Mouse (Mus musculus): ENCODE data around the gene Tent4b. TPM values are rescaled to one million over a fixed set of nuclear protein-coding genes. Genes with fewer than 3 reads are reported as not detected.

The Tent4b gene
- polyA plus RNA-seq, 1 experiment from 2014 or later, result 9.6 TPM

GRCm38 (mm10) chr8:88280904-88281303 lies 81.9 kb downstream of the Tent4b start:
- DNase-seq (ENCODE audit: low spot score), result no peak
- 74% methylated on average over 7 of the region's 7 CpGs for WGBS
- H3K4me1 ChIP-seq (ENCODE audit: control insufficient read depth, insufficient read depth, low read length), result no peaks in the 10 kb centered on the region
- no peaks in the 10 kb centered on the region for H3K9me3 ChIP-seq (replicated peaks; ENCODE audit: control insufficient read depth, low read length)
- no peak overlapping the region for H3K4me2 ChIP-seq (ENCODE audit: low read length)
- no peak overlapping the region for H3K9ac ChIP-seq (ENCODE audit: low read length)
- no peaks in the 10 kb centered on the region for H3K27me3 ChIP-seq (replicated peaks; ENCODE audit: control insufficient read depth, insufficient read depth, low read length)
- H3K36me3 ChIP-seq (ENCODE audit: control insufficient read depth, insufficient read depth, low read length), result no peaks in the 10 kb centered on the region
- no peak for ATAC-seq
- no peak overlapping the region for H3K4me3 ChIP-seq (ENCODE audit: low read depth, low read length)
- H3K27ac ChIP-seq (ENCODE audit: low read depth, low read length), result no peak overlapping the region

GRCm38 (mm10) chr8:88282684-88283083 lies 83.7 kb downstream of the Tent4b start:
- no peaks in the 10 kb centered on the region for H3K9me3 ChIP-seq (replicated peaks; ENCODE audit: control insufficient read depth, low read length)
- WGBS, result 70% methylated on average over 8 of the region's 8 CpGs
- no peak overlapping the region for H3K4me2 ChIP-seq (ENCODE audit: low read length)
- H3K4me1 ChIP-seq (ENCODE audit: control insufficient read depth, insufficient read depth, low read length), result no peaks in the 10 kb centered on the region
- H3K27ac ChIP-seq (ENCODE audit: low read depth, low read length), result no peak overlapping the region
- H3K27me3 ChIP-seq (replicated peaks; ENCODE audit: control insufficient read depth, insufficient read depth, low read length), result no peaks in the 10 kb centered on the region
- H3K9ac ChIP-seq (ENCODE audit: low read length), result no peak overlapping the region
- no peak overlapping the region for H3K4me3 ChIP-seq (ENCODE audit: low read depth, low read length)
- DNase-seq (ENCODE audit: low spot score) (no peak), ATAC-seq (no peak)
- H3K36me3 ChIP-seq (ENCODE audit: control insufficient read depth, insufficient read depth, low read length), result no peaks in the 10 kb centered on the region

DNA sequence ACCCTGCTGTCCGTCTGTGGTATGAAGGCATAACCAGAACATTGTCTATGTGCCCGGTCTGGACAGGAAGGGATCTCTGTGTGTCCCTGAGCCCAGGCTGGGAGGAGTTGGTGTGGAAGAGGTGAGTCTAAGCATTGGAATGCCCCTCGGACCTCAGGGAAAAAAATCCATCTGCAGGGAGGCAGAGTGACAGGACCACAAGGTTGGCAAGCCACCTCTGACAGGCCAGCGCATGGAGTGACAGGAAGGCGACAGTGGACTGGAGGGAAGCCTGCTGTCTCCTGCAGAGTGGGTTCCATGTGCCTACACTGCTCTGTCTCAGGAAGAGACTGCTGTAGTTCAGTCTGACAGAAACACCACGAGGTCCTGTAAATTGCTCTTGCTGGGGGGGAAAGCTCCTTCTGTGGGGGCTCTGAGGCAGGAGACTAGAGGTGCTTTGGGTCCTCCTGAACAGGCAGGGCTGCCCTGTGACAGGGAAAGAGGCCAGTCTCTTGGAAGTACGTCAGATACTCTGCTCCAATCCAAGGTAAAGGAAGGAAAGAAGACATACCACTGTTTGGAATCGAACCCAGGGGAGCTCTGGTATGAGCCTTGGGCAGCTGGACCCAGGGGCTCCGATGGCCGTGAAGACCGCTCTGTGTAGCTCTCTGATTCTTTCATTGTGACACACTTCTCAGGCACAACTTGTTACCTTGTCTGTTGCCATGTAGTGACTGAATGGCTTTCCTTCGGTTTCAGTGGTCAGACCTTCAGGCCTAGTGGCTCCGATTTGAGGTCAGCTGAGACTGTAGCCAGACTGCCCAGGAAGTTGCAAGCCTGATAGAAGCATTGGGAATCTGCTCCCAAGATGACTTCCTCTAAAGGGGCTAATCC lies 84.5 kb downstream of the Tent4b start:
- DNase-seq (ENCODE audit: low spot score) (no peak), ATAC-seq (no peak)
- Histone ChIP-seq H3K4me2 (ENCODE audit: low read length) (no peak overlapping the region), H3K27me3 (replicated peaks; ENCODE audit: control insufficient read depth, insufficient read depth, low read length) (no peaks in the 10 kb centered on the region), H3K9me3 (replicated peaks; ENCODE audit: control insufficient read depth, low read length) (no peaks in the 10 kb centered on the region), H3K4me1 (ENCODE audit: control insufficient read depth, insufficient read depth, low read length) (no peaks in the 10 kb centered on the region), H3K4me3 (ENCODE audit: low read depth, low read length) (no peak overlapping the region), H3K9ac (ENCODE audit: low read length) (no peak overlapping the region), H3K27ac (ENCODE audit: low read depth, low read length) (no peak overlapping the region), H3K36me3 (ENCODE audit: control insufficient read depth, insufficient read depth, low read length) (no peaks in the 10 kb centered on the region)
- WGBS, result 86% methylated on average over 13 of the region's 13 CpGs

DNA sequence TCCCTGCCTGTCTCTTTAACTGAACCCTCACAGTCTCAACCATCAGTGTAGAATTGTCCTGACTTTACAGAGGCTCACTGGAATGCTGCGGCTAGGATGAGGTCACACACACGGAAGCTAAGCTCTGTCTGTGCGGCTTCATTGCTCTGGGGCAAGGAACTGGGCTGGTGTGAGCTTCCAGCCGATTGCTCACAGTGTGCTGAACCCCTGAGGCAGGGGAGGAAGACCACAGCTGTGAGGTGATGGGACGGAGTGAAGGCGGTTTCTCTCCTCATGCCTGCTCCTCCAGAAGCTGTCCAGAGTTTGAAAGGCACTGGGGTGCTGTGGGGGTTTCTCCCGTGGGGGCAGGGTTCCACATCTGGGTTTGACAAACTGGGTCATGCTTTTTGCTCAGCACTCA lies 85.7 kb downstream of the Tent4b start:
- H3K9me3 ChIP-seq (replicated peaks; ENCODE audit: control insufficient read depth, low read length), result no peaks in the 10 kb centered on the region
- H3K9ac ChIP-seq (ENCODE audit: low read length), result no peak overlapping the region
- ATAC-seq (no peak), DNase-seq (ENCODE audit: low spot score) (no peak)
- no peaks in the 10 kb centered on the region for H3K27me3 ChIP-seq (replicated peaks; ENCODE audit: control insufficient read depth, insufficient read depth, low read length)
- H3K4me2 ChIP-seq (ENCODE audit: low read length), result no peak overlapping the region
- H3K36me3 ChIP-seq (ENCODE audit: control insufficient read depth, insufficient read depth, low read length), result no peaks in the 10 kb centered on the region
- no peak overlapping the region for H3K27ac ChIP-seq (ENCODE audit: low read depth, low read length)
- no peaks in the 10 kb centered on the region for H3K4me1 ChIP-seq (ENCODE audit: control insufficient read depth, insufficient read depth, low read length)
- 58% methylated on average over 7 of the region's 7 CpGs for WGBS
- no peak overlapping the region for H3K4me3 ChIP-seq (ENCODE audit: low read depth, low read length)

DNA sequence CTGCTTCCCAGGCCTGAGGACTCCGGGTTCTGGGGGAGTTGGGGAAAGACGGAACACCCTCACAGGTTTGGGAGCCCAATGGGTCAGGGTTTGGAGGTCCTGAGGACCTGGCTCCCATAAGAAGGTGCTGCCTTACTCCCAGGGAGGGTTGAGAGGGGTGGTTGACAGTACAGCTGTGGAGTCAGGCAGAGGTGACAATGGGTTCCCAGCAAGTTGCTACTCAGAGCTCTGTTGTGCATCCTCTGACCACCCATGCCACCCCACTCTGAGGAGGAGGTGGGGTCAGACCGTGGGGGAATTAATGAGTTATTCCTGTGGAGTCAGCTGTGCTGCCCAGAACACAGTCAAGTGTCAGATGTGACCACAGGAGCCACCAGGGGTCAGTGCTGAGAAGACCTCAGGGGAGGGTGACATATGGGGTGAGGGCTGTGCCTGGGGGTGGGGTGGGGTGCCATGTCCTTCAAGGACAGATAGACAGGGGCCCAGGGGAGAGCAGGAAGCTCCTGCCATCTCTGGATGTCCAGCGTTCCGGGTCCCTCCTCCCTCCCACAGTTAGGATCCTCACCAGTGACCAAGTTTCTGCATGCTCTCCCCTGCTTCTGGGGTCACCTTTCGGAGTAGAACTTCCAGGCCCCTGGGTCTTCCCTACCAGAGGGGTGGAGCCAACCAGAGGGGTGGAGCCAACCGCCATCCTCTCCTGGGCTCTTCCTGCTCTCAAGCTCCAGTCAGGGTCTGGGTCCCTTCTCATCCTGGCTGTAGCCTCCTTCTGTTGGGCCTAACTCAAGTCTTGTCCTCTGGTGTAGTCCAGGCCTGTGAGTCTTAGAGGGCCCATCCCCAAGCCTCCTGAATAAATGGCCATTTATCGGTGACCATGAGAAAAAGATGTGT lies 86.7 kb downstream of the Tent4b start:
- no peak for ATAC-seq
- 90% methylated on average over 8 of the region's 8 CpGs for WGBS

DNA sequence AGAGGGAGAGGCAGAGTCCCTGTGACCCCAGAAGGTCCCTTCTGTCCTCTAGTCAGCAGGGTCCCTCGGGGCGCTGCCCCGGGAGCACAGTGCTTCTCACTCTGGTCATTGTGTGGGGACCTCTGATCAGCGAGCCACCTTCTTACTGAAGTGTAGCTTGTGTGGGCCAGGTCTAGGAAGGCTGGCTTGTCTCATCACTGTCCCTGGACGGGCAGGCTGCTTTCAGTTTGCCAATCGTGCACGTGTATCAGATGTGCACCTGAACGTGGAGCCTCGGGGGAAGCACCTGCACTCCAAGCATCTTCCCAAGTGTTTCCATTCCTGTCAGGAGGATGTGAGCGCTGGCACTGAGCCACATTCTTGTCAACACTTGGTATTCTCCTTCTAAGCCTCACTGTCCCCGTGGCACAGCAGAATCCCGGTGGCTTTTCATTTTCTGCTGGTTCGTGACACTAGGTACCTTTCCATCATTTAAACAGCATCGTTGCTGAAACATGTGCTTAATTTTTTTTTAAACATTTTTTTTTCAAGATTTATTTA lies 87.5 kb downstream of the Tent4b start:
- WGBS, result 86% methylated on average over 14 of the region's 14 CpGs
- Histone ChIP-seq H3K9me3 (replicated peaks; ENCODE audit: control insufficient read depth, low read length) (no peaks in the 10 kb centered on the region), H3K27me3 (replicated peaks; ENCODE audit: control insufficient read depth, insufficient read depth, low read length) (no peaks in the 10 kb centered on the region), H3K4me2 (ENCODE audit: low read length) (no peak overlapping the region), H3K27ac (ENCODE audit: low read depth, low read length) (no peak overlapping the region), H3K4me3 (ENCODE audit: low read depth, low read length) (no peak overlapping the region), H3K36me3 (ENCODE audit: control insufficient read depth, insufficient read depth, low read length) (no peaks in the 10 kb centered on the region), H3K9ac (ENCODE audit: low read length) (no peak overlapping the region), H3K4me1 (ENCODE audit: control insufficient read depth, insufficient read depth, low read length) (no peaks in the 10 kb centered on the region)
- ATAC-seq (no peak), DNase-seq (ENCODE audit: low spot score) (peak; percentile 16)

More for the DNA sequence above, 86.7 kb downstream of the Tent4b start:
- H3K9ac ChIP-seq (ENCODE audit: low read length), result no peak overlapping the region
- no peak overlapping the region for H3K4me3 ChIP-seq (ENCODE audit: low read depth, low read length)
- no peaks in the 10 kb centered on the region for H3K27me3 ChIP-seq (replicated peaks; ENCODE audit: control insufficient read depth, insufficient read depth, low read length)
- no peaks in the 10 kb centered on the region for H3K4me1 ChIP-seq (ENCODE audit: control insufficient read depth, insufficient read depth, low read length)
- H3K36me3 ChIP-seq (ENCODE audit: control insufficient read depth, insufficient read depth, low read length), result no peaks in the 10 kb centered on the region
- no peaks in the 10 kb centered on the region for H3K9me3 ChIP-seq (replicated peaks; ENCODE audit: control insufficient read depth, low read length)
- no peak for DNase-seq (ENCODE audit: low spot score)
- H3K27ac ChIP-seq (ENCODE audit: low read depth, low read length), result no peak overlapping the region
- no peak overlapping the region for H3K4me2 ChIP-seq (ENCODE audit: low read length)

- Histone ChIP-seq H3K27me3 (replicated peaks; ENCODE audit: control insufficient read depth, insufficient read depth, low read length) (no peaks in the 10 kb centered on the region), H3K27ac (ENCODE audit: low read depth, low read length) (no peak overlapping the region), H3K4me3 (ENCODE audit: low read depth, low read length) (no peak overlapping the region), H3K9ac (ENCODE audit: low read length) (no peak overlapping the region), H3K4me2 (ENCODE audit: low read length) (no peak overlapping the region), H3K36me3 (ENCODE audit: control insufficient read depth, insufficient read depth, low read length) (no peaks in the 10 kb centered on the region), H3K4me1 (ENCODE audit: control insufficient read depth, insufficient read depth, low read length) (no peaks in the 10 kb centered on the region), H3K9me3 (replicated peaks; ENCODE audit: control insufficient read depth, low read length) (no peaks in the 10 kb centered on the region)
- 77% methylated on average over 12 of the region's 12 CpGs for WGBS
- no peak for ATAC-seq
- no peak for DNase-seq (ENCODE audit: low spot score)
Measured at GRCm38 (mm10) chr8:88288622-88289242, 89.7 kb downstream of the Tent4b start.

DNA sequence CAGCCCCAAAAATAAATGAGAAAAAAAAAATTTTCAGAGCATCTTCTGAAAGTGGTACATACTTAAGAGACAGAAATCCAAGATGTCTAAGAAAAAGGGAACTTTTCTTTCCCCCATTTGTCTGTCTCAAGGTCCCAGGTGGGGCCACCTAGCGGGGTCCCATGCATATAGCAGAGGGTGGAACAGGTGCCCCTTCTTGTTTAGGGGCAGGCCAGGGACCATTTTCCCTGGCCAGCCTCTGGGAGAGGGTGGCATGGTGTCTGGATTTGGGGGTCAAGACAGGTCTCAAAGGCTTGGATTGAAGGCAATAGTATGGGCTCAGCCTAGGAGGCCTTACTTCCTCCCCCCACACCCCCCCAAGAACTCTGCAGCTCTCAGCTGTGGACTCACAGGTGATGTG lies 90.9 kb downstream of the Tent4b start:
- 45% methylated on average over 1 of the region's 1 CpGs for WGBS
- H3K36me3 ChIP-seq (ENCODE audit: control insufficient read depth, insufficient read depth, low read length), result no peaks in the 10 kb centered on the region

More for the DNA sequence above, 90.9 kb downstream of the Tent4b start:
- no peak for DNase-seq (ENCODE audit: low spot score)
- H3K4me3 ChIP-seq (ENCODE audit: low read depth, low read length), result no peak overlapping the region
- no peak overlapping the region for H3K9ac ChIP-seq (ENCODE audit: low read length)
- no peaks in the 10 kb centered on the region for H3K4me1 ChIP-seq (ENCODE audit: control insufficient read depth, insufficient read depth, low read length)
- ATAC-seq, result no peak
- no peaks in the 10 kb centered on the region for H3K9me3 ChIP-seq (replicated peaks; ENCODE audit: control insufficient read depth, low read length)
- no peak overlapping the region for H3K27ac ChIP-seq (ENCODE audit: low read depth, low read length)
- H3K4me2 ChIP-seq (ENCODE audit: low read length), result no peak overlapping the region
- H3K27me3 ChIP-seq (replicated peaks; ENCODE audit: control insufficient read depth, insufficient read depth, low read length), result no peaks in the 10 kb centered on the region

All from forebrain, embryonic 14.5 days (tissue).